Mouse (Mus musculus) hindbrain, embryonic 16.5 days (tissue): ENCODE measurements around the gene Ssc5d. TPM values are rescaled to one million over a fixed set of nuclear protein-coding genes. Genes with fewer than 3 reads are reported as not detected.
"Not testable (repeated sequence)": the region's sequence is repeated elsewhere in the genome, so short reads cannot be mapped to it uniquely, and the experiment has no call there.

Experiments
- ATAC-seq: fragments of 200-750 bp; cut with Nextera tagmentation; 2 replicates; pipeline ENCODE4 v1.8.0; 2017; ENCODE audit warnings: moderate TSS enrichment, moderate library complexity
- H3K27ac ChIP-seq: fragments of 300-500 bp; sonication (generic); 2 replicates; pipeline ENCODE4 v1.5.1; 2014; ENCODE audit warnings: low read depth, mild to moderate bottlenecking, control low read depth, low read length, moderate library complexity
- H3K27me3 ChIP-seq: fragments of 300-500 bp; sonication (generic); replicated peaks from 2 replicates; pipeline ENCODE4 v1.6.1; 2014; ENCODE audit warnings: low read length; ENCODE audit not compliant: control insufficient read depth, insufficient read depth
- H3K36me3 ChIP-seq: fragments of 300-500 bp; sonication (generic); 2 replicates; pipeline ENCODE4 v1.6.1; 2014; ENCODE audit warnings: mild to moderate bottlenecking, low read length, moderate library complexity, mixed read lengths; ENCODE audit not compliant: control insufficient read depth, insufficient read depth
- H3K4me1 ChIP-seq: fragments of 300-500 bp; sonication (generic); 2 replicates; pipeline ENCODE4 v1.6.1; 2014; ENCODE audit warnings: low read depth, low read length; ENCODE audit not compliant: control insufficient read depth, insufficient read depth
- H3K4me2 ChIP-seq: fragments of 300-500 bp; sonication (generic); 2 replicates; pipeline ENCODE4 v1.6.1; 2014; ENCODE audit warnings: mild to moderate bottlenecking, low read length, control low read depth, moderate library complexity
- H3K4me3 ChIP-seq: fragments of 300-500 bp; sonication (generic); 2 replicates; pipeline ENCODE4 v1.5.1; 2014; ENCODE audit warnings: mild to moderate bottlenecking, low read length, control low read depth, moderate library complexity
- H3K9ac ChIP-seq: fragments of 300-500 bp; sonication (generic); 2 replicates; pipeline ENCODE4 v1.6.1; 2014; ENCODE audit warnings: low read depth, mild to moderate bottlenecking, control low read depth, low read length, moderate library complexity
- H3K9me3 ChIP-seq: fragments of 300-500 bp; sonication (generic); 2 replicates; pipeline ENCODE4 v1.6.1; 2014; ENCODE audit warnings: mild to moderate bottlenecking, low read length, moderate library complexity; ENCODE audit not compliant: control insufficient read depth
- WGBS: fragments of 180-500 bp; shearing (Covaris S2); extraction: QIAGEN DNeasy Blood & Tissue Kit; methylation state at CpG from one replicate; pipeline ENCODE4 v1.1.7; 2014; 5-methylcytosine and 5-hydroxymethylcytosine counted together
- polyA plus RNA-seq: library from polyadenylated mRNA; unstranded; fragments of >200 nt; fragmentation: Nextera tagmentation; extraction: Ambion mirVana; gene quantifications from 2 replicates; pipeline ENCODE4 v1.2.1, GENCODE M21; 2015

Ssc5d gene
- 1.1 and 2.4 TPM in 2 replicates for polyA plus RNA-seq

GRCm38 (mm10) chr7:4925441-4926381, at the start of gene Ssc5d:
Gene Ssc5d, plus strand, starts transcription at chr7:4925785.
- H3K4me3 ChIP-seq = no peak within 1 kb of the TSS
- H3K27ac ChIP-seq = peak within 1 kb of the TSS; percentile 94
- no peaks in the 10 kb centered on the region for H3K9me3 ChIP-seq
- WGBS = 5% methylated on average over 6 of the region's 6 CpGs
- H3K4me2 ChIP-seq = peak within 1 kb of the TSS; percentile 85
- ATAC-seq = no peak
- H3K4me1 ChIP-seq = peaks cover 38% of the 10 kb centered on the region
- peak within 1 kb of the TSS; percentile 38; the same call in 1 of the 2 replicates for H3K9ac ChIP-seq
- no peaks in the 10 kb centered on the region for H3K27me3 ChIP-seq
- peaks cover 3% of the 10 kb centered on the region for H3K36me3 ChIP-seq

GRCm38 (mm10) chr7:4876753-4877221, 48.8 kb upstream of the Ssc5d start, which contains the start of gene Isoc2a:
Gene Isoc2a, plus strand, starts transcription at chr7:4877153.
- WGBS = under 1% methylated on average over 22 of the region's 22 CpGs
- peak within 1 kb of the TSS; percentile 69 for H3K9ac ChIP-seq
- peak within 1 kb of the TSS; percentile 98 for H3K4me2 ChIP-seq
- peak; percentile 100 for ATAC-seq
- H3K27ac ChIP-seq = 0 out of 2 replicates have a peak within 1 kb of the TSS, but pooled peaks have one; percentile 64
- H3K9me3 ChIP-seq = no peaks in the 10 kb centered on the region
- H3K27me3 ChIP-seq = no peaks in the 10 kb centered on the region
- no peaks in the 10 kb centered on the region for H3K36me3 ChIP-seq
- peak within 1 kb of the TSS; percentile 50 for H3K4me3 ChIP-seq
- H3K4me1 ChIP-seq = peaks cover 14% of the 10 kb centered on the region

- no peak overlapping the region for H3K27ac ChIP-seq
- ATAC-seq = no peak
These were observed 48.4 kb upstream of the Ssc5d start for GRCm38 (mm10) chr7:4877226-4877625.

GRCm38 (mm10) chr7:4878186-4878585, 47.4 kb upstream of the Ssc5d start:
- H3K4me2 ChIP-seq = no peak overlapping the region
- H3K4me3 ChIP-seq = no peak overlapping the region
- no peak for ATAC-seq

More at GRCm38 (mm10) chr7:4877226-4877625, 48.4 kb upstream of the Ssc5d start:
- Histone ChIP-seq H3K27me3 (no peaks in the 10 kb centered on the region), H3K9ac (peak overlapping the region; percentile 69), H3K36me3 (no peaks in the 10 kb centered on the region), H3K4me2 (peak overlapping the region; percentile 98), H3K4me3 (peak overlapping the region; percentile 50), H3K4me1 (peaks cover 14% of the 10 kb centered on the region), H3K9me3 (no peaks in the 10 kb centered on the region)
- WGBS = 7% methylated on average over 11 of the region's 11 CpGs

GRCm38 (mm10) chr7:4879036-4879435, 46.5 kb upstream of the Ssc5d start:
- H3K36me3 ChIP-seq, H3K4me2 ChIP-seq, H3K9me3 ChIP-seq, H3K9ac ChIP-seq, H3K27ac ChIP-seq, ATAC-seq, H3K27me3 ChIP-seq, H3K4me3 ChIP-seq: not testable (repeated sequence)
- 80% methylated on average over 1 of the region's 1 CpGs for WGBS
- H3K4me1 ChIP-seq = peaks cover 14% of the 10 kb centered on the region

More at GRCm38 (mm10) chr7:4878186-4878585, 47.4 kb upstream of the Ssc5d start:
- Histone ChIP-seq H3K9ac (no peak overlapping the region), H3K27me3 (no peaks in the 10 kb centered on the region), H3K27ac (no peak overlapping the region), H3K36me3 (no peaks in the 10 kb centered on the region), H3K4me1 (peaks cover 14% of the 10 kb centered on the region), H3K9me3 (no peaks in the 10 kb centered on the region)

- no peak for ATAC-seq
- Histone ChIP-seq H3K4me1 (no peaks in the 10 kb centered on the region), H3K9me3 (no peaks in the 10 kb centered on the region), H3K36me3 (no peaks in the 10 kb centered on the region), H3K4me3 (no peak overlapping the region), H3K4me2 (no peak overlapping the region), H3K9ac (no peak overlapping the region), H3K27me3 (no peaks in the 10 kb centered on the region), H3K27ac (no peak overlapping the region)
- WGBS = 76% methylated on average over 4 of the region's 4 CpGs
These were observed 38.9 kb upstream of the Ssc5d start for GRCm38 (mm10) chr7:4886680-4887079.

- H3K4me3 ChIP-seq = no peak overlapping the region
- H3K27me3 ChIP-seq = no peaks in the 10 kb centered on the region
- ATAC-seq = no peak
- WGBS = 68% methylated on average over 11 of the region's 11 CpGs
- H3K27ac ChIP-seq = no peak overlapping the region
- no peaks in the 10 kb centered on the region for H3K9me3 ChIP-seq
- H3K36me3 ChIP-seq = no peaks in the 10 kb centered on the region
- no peak overlapping the region for H3K4me2 ChIP-seq
- H3K9ac ChIP-seq = no peak overlapping the region
- peaks cover 7% of the 10 kb centered on the region for H3K4me1 ChIP-seq
These were observed 30.4 kb upstream of the Ssc5d start for GRCm38 (mm10) chr7:4895186-4895585.

GRCm38 (mm10) chr7:4898851-4899648, 26.5 kb upstream of the Ssc5d start:
- Histone ChIP-seq H3K9ac (peak overlapping the region; percentile 63), H3K9me3 (peaks cover 3% of the 10 kb centered on the region; the same call in 1 of the 2 replicates), H3K4me3 (peak overlapping the region; percentile 33), H3K36me3 (no peaks in the 10 kb centered on the region), H3K27ac (peak overlapping the region; percentile 57), H3K4me1 (peaks cover 10% of the 10 kb centered on the region), H3K4me2 (peak overlapping the region; percentile 76), H3K27me3 (no peaks in the 10 kb centered on the region)
- WGBS = 21% methylated on average over 15 of the region's 18 CpGs
- ATAC-seq = peak; percentile 79
